Mouse (Mus musculus) CH12F3 (cell line): ENCODE results near the gene Ltc4s.

ENCODE experiments used
- in situ Hi-C: fragments of 300-500 bp; cut with MboI; formaldehyde crosslinking; loops from 2 replicates; pipeline ENCODE4 v1.14.3; 2020; ENCODE audit warnings: low sequenced_read_pairs

Ltc4s gene

DNA sequence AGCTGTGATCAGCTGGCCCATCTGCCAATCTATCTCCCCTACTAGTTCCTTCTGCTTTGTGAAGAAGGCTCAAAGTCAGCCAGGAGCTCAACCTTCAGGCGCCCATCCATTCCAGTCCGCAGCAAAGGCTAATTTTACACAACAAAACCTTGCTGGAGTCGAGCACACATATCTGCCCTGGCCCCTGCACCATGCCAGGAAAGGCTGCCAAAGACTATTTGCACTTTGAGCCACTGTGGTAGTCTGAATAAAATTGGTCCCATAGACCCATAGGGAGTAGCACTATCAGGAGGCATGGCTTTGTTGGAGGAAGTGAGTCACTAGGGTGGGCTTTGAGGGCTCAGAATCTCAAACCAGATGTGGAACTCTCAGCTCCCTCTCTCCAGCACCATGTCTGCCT lies 33.0 kb downstream of the Ltc4s start:
- in situ Hi-C loops: no loop called here

DNA sequence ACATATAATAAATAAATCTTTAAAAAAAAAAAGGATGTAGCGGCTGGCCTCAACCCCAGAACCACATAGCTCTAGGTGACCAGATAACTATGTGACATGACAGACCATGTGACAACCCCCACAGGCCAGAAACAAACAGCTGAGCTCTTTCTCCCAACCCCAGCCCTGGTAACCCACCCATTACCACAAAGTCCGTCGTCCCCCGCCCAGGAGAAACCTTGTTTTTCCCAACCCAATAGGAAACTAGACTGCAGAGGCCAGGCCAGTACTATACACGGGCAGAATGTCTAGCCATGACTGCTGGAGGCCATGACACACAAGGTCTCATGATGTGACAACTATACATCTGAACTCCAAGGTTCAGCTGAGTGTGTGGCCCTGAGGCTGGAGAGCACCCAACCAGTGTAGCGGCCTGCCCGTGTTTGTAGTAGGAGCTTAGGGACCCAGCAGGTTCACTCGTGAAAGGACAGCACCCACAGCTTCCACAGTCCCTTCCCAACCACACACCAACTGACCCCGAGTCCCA lies 35.1 kb downstream of the Ltc4s start:
- in situ Hi-C loops: no loop called here

DNA sequence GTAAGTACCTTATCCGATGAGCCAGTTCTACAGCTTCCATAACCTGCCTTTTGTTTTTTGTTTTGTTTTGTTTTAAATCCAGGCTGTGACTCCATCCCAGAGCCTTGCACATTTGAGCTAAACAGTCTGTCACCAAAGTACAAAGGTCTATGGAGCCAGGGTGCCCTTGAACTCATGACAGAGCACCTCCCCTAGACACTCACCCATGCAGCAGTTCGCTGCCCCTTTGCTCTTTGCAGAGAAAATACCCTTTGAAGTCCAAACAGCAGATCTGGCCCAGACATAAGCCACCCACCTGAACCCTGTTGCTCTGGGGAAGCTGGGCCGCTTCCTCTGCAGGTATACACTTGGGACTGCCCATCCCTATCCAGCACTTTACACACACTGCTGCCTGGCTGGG lies 36.8 kb downstream of the Ltc4s start:
- in situ Hi-C loops: no loop called here

DNA sequence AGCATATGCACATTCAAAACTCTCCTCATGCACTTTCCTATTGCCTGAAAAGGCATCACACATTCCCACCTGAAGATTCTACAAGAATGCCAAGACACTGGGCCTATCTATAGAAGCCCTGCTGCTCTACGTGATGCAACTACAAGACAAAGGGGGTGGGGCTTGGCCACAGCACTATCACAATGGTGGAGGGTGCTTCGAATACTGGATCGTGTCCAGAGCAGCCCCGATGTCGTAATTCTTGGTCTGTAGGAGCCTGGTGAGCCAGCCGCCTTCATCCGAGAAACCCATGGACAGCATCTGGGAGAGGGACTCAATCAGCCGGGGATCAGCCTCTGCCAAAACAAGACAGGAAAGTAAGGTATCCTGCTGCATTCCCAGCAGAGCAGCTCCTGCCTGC lies 37.8 kb downstream of the Ltc4s start:
- in situ Hi-C loops: no loop called here

DNA sequence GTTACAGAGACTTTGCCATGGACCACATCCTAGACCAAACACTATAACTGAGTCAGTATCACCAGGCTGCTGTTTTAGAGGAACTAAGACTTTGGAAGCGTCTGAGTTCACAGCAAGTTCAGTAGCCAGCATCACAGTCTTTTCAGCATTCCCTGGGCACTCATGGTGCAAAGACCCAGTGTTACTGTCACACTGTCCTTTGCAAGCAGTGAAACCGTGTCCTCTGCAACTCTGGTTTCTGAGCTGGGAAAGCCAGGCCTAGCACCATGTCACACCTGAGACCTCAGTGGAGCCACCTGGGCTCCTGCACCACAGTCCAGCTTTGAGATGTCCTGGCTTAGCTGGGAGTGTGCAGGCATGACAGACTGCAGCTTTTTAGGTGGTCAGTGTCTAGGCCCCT lies 39.5 kb downstream of the Ltc4s start:
- in situ Hi-C loops: no loop called here

DNA sequence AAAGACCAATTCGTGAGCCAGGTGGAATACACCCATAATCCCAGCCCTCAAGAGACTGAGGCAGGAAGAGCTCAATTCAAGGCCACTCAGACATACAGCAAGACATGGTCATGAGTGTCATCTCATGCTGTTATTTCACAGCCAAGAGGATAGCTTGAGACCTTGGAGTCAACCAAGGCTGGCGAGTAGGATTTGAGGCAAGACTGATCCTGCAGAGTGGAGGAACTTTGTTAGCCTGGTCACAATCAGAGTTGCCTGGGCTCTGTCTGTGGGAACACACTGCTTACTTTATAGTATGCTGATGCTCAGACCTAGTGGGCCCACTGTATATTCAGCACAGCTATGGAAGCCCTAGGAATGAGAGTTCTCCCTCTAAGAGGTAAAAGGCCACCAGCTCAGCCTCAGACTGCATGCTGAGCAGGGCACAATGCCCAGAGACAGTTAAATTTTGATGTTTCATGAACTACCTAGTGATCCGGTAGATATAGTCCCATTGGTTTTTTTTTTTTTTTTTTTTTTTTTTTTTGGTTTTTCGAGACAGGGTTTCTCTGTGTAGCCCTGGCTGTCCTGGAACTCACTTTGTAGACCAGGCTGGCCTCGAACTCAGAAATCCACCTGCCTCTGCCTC lies 40.1 kb downstream of the Ltc4s start:
- in situ Hi-C loops: no loop called here

DNA sequence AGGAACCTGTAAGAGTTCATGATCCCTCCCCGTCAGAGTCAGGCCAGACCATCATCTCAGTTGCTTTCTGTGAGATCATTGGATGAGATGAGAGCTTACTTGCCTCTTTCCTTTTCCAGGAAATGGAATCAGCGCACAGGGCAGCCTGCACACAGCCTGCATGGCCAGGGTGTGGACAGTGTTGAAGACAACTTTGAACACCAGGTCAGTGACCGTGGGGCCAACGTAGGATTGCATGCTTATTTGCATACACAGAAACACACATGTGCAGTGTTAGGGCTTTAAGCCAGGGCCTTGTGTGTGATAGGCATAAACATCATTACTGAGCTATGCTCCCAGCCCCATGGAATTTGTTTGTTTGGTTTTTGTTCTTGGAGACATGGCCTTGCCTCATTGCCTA lies 40.9 kb downstream of the Ltc4s start:
- in situ Hi-C loops: no loop called here

DNA sequence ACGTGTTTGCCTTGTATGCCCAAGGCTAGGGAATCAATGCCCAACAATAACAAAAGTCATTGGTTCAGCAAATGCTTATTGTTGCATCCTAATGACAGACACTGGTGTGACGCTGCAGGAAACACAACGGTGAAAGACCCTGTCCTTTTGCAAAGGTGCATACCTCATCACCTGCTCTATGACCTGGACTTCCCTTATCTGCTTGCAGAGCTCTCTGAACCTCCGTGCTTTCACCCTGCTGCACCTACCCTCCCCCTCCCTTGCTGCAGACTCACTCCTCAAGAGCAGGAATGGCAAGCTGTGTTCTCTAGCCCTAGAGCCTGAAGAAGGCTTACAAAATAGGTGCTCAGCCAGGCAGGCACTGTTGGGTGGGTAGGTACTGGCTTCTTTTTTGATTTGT lies 43.6 kb downstream of the Ltc4s start:
- in situ Hi-C loops: no loop called here

DNA sequence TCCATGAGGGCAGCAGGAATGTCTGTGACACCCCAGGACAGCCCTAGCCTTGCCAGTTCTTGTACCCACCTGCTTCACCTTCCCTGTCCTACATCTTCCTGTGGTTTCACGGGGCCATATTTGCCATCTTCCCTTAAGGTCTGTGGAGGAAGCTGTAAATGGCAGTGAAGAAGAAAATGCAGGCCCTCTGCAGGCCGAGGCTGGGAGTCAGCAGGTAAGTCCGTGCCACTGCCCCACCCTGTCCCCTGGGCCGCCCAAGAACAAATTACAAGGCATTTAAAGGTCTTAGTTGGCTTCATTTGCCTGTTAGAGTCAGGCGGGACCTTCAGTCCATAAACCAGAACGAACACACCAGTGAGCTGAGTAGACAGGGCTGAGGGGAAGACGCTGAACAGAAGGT lies 44.3 kb downstream of the Ltc4s start:
- in situ Hi-C loops: no loop called here

DNA sequence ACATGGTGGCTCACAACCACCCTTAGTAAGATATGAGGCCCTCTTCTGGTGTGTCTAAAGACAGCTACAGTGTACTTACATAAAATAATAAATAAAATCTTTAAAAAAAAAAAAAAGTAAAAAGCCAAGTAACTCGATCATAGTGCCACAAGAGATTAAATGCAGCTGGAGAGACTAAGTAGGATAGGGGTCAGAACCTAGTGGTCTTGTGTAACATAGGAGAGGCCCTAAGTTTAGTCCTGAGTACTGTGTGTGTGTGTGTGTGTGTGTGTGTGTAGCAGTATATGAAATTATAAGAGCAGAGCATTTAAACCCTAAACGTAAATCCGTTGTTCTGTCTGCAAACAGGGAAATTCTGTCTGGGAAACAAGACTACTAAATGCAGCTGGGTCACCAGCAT lies 46.1 kb downstream of the Ltc4s start:
- in situ Hi-C loops: no loop called here

DNA sequence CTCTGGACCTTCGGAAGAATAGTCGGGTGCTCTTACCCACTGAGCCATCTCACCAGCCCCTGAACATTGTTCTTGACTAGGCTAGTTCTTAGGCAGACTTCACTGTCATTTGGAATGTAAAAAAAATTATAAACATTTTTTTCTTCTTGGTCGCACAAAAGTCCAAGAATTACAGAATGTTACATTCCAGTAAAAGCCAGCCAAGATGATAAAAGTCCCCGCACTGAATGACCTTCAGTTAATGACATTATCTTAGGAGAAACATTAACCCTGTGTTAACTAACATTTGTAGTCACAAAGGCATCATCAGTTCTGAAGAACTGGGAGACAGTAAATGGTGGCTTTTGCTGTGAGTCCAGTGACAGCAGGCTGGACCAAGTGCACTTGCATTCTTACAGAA lies 48.1 kb downstream of the Ltc4s start:
- in situ Hi-C loops: no loop called here

DNA sequence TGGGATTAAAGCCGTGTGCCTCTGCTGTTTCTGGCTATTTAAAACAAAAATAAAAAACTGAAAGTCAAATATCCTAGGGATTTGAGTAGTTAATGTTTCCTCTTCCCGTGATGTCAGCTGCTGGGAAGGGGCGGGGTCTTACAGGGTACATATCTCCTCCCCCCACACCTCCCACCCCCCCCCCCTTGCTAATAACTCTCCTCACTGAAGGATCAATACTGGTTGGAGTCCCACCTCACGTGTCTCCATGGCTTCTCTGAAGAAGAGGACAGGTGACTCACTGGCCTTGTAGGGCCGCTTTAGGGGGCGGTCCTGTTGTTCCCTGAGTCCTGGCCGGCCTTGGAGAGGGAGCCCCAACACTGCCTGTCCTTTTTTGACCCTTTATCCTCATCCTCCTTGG lies 49.7 kb downstream of the Ltc4s start:
- in situ Hi-C loops: no loop called here
